Mouse (Mus musculus) large intestine, adult 2 months (tissue): Measurements from ENCODE around the gene Akap1. TPM values are rescaled to one million over a fixed set of nuclear protein-coding genes. Genes with fewer than 3 reads are reported as not detected.
"Not testable (repeated sequence)": the region's sequence is repeated elsewhere in the genome, so short reads cannot be mapped to it uniquely, and the experiment has no call there.

Experiments used
- DNase-seq: peaks from one replicate; pipeline ENCODE4 v3.0.0-alpha.2; 2012; ENCODE audit warnings: low read depth, low spot score
- WGBS: fragments of 180-500 bp; shearing (Covaris S2); methylation state at CpG from one replicate; pipeline ENCODE4 v1.1.7; 2018; 5-methylcytosine and 5-hydroxymethylcytosine counted together
- polyA plus RNA-seq: library from polyadenylated mRNA; depleted of rRNA; stranded (reverse); fragments of >200 nt; gene quantifications from 2 replicates; pipeline ENCODE4 v1.2.3, GENCODE M21; 2012; rRNA removed

The Akap1 gene
- polyA plus RNA-seq, result 40.5 and 51.9 TPM in 2 replicates

GRCm38 (mm10) chr11:88864458-88865197 is at the start of gene Akap1:
Gene Akap1, minus strand, starts transcription at chr11:88864586.
- WGBS, result 1% methylated on average over 60 of the region's 60 CpGs
- peak; percentile 90 for DNase-seq

GRCm38 (mm10) chr11:88909388-88910036 is 45.1 kb upstream of the Akap1 start:
- DNase-seq, result no peak
- 35% methylated on average over 8 of the region's 8 CpGs for WGBS

GRCm38 (mm10) chr11:88908557-88909211 is 44.3 kb upstream of the Akap1 start:
- DNase-seq, result no peak
- 92% methylated on average over 1 of the region's 1 CpGs for WGBS

- no peak for DNase-seq
Measured at GRCm38 (mm10) chr11:88907886-88908285, 43.5 kb upstream of the Akap1 start.

GRCm38 (mm10) chr11:88905621-88906020 is 41.2 kb upstream of the Akap1 start:
- DNase-seq, result no peak
- WGBS, result 69% methylated on average over 2 of the region's 2 CpGs

More at GRCm38 (mm10) chr11:88907886-88908285, 43.5 kb upstream of the Akap1 start:
- 94% methylated on average over 7 of the region's 7 CpGs for WGBS

GRCm38 (mm10) chr11:88904080-88904479 is 39.7 kb upstream of the Akap1 start:
- WGBS, result 13% methylated on average over 2 of the region's 2 CpGs
- DNase-seq, result no peak

GRCm38 (mm10) chr11:88902762-88903161 is 38.4 kb upstream of the Akap1 start:
- 35% methylated on average over 6 of the region's 6 CpGs for WGBS

GRCm38 (mm10) chr11:88901341-88901802 is 37.0 kb upstream of the Akap1 start:
- DNase-seq, result no peak

More at GRCm38 (mm10) chr11:88902762-88903161, 38.4 kb upstream of the Akap1 start:
- DNase-seq, result no peak

GRCm38 (mm10) chr11:88899561-88899960 is 35.2 kb upstream of the Akap1 start:
- DNase-seq, result no peak
- WGBS, result 92% methylated on average over 6 of the region's 6 CpGs

More at GRCm38 (mm10) chr11:88901341-88901802, 37.0 kb upstream of the Akap1 start:
- WGBS, result 56% methylated on average over 7 of the region's 7 CpGs

GRCm38 (mm10) chr11:88898380-88898763 is 34.0 kb upstream of the Akap1 start:
- DNase-seq, result no peak
- WGBS, result 70% methylated on average over 4 of the region's 4 CpGs

- no peak for DNase-seq
- 29% methylated on average over 15 of the region's 15 CpGs for WGBS
Measured at GRCm38 (mm10) chr11:88897624-88898379, 33.4 kb upstream of the Akap1 start.

- WGBS, result 13% methylated on average over 30 of the region's 39 CpGs
Measured at GRCm38 (mm10) chr11:88895800-88896232, 31.4 kb upstream of the Akap1 start.

GRCm38 (mm10) chr11:88895235-88895634 is 30.8 kb upstream of the Akap1 start:
- not testable (repeated sequence) for DNase-seq
- 44% methylated on average over 19 of the region's 20 CpGs for WGBS

More at GRCm38 (mm10) chr11:88895800-88896232, 31.4 kb upstream of the Akap1 start:
- DNase-seq, result not testable (repeated sequence)

- 90% methylated on average over 11 of the region's 14 CpGs for WGBS
- not testable (repeated sequence) for DNase-seq
Measured at GRCm38 (mm10) chr11:88894279-88894678, 29.9 kb upstream of the Akap1 start.

- DNase-seq, result not testable (repeated sequence)
- WGBS, result 97% methylated on average over 3 of the region's 8 CpGs
Measured at GRCm38 (mm10) chr11:88893501-88893900, 29.1 kb upstream of the Akap1 start.

- 95% methylated on average over 22 of the region's 24 CpGs for WGBS
- DNase-seq, result not testable (repeated sequence)
Measured at GRCm38 (mm10) chr11:88892789-88893188, 28.4 kb upstream of the Akap1 start.

- not testable (repeated sequence) for DNase-seq
- WGBS, result 96% methylated on average over 24 of the region's 24 CpGs
Measured at GRCm38 (mm10) chr11:88891921-88892561, 27.7 kb upstream of the Akap1 start.

- WGBS, result 95% methylated on average over 10 of the region's 12 CpGs
- not testable (repeated sequence) for DNase-seq
Measured at GRCm38 (mm10) chr11:88891446-88891845, 27.1 kb upstream of the Akap1 start.

- WGBS, result 95% methylated on average over 7 of the region's 11 CpGs
- DNase-seq, result not testable (repeated sequence)
Measured at GRCm38 (mm10) chr11:88890904-88891303, 26.5 kb upstream of the Akap1 start.
